Mouse (Mus musculus) cerebellum, adult 18-20 months (tissue): ENCODE results near the gene Kremen1.

ENCODE experiments used
- DNase-seq, 2 experiments: peaks; one replicate each; pipeline ENCODE4 v3.0.0; 2021

Kremen1 gene

GRCm38 (mm10) chr11:5265764-5266163, 4.4 kb upstream of the Kremen1 start:
- DNase-seq: no peak

- DNase-seq: peak in 1 of 2 experiments; percentile 14
Measured at GRCm38 (mm10) chr11:5263078-5263730, 1.8 kb upstream of the Kremen1 start.

GRCm38 (mm10) chr11:5260942-5261459, 357 bp downstream of the Kremen1 start:
- DNase-seq: peak; percentile 20 to 44

GRCm38 (mm10) chr11:5259944-5260598, 1.3 kb downstream of the Kremen1 start:
- no peak for DNase-seq

DNA sequence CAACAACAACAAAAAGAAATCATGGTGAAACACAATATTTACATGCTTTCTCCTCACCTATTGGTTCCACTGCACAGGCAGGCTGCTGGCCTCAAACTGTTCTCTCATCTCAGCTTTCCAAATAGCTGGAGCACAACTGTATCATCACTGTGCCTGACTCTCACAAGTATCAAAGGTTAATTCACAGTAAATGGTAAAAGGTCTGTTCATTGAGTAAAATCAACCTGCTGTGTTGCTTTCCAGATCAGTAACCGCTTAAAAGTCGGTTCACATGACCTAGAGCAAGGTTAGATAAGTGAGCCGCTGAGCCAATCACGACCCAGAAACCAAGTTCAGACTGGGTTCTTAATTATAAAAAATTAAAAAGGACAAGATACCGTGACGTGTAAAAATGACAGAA, 3.3 kb downstream of the Kremen1 start:
- no peak for DNase-seq

GRCm38 (mm10) chr11:5257151-5257862, 4.1 kb downstream of the Kremen1 start:
- no peak for DNase-seq

GRCm38 (mm10) chr11:5255509-5256014, 5.8 kb downstream of the Kremen1 start:
- DNase-seq: no peak

GRCm38 (mm10) chr11:5254016-5254415, 7.3 kb downstream of the Kremen1 start:
- no peak for DNase-seq

GRCm38 (mm10) chr11:5253528-5253927, 7.8 kb downstream of the Kremen1 start:
- no peak for DNase-seq

DNA sequence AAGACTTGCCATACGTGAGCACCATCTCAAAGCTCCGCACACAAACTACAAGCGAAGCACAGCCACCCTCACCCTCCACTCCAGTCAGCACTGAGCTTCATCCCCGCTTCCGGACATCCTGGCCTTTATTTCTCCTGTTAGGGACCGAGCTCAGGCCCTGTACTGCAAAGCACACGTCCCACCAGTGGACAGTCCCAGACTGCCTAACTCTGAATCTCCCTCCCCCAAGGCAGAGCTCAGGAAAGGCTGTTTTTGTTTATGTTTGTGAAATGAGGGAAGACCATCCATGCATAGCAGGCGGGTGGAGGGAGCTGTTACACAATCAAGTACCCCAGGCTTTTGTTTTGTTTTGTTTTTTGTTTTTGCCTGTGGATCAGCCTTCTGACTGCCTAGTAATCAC, 8.6 kb downstream of the Kremen1 start:
- DNase-seq: no peak

DNA sequence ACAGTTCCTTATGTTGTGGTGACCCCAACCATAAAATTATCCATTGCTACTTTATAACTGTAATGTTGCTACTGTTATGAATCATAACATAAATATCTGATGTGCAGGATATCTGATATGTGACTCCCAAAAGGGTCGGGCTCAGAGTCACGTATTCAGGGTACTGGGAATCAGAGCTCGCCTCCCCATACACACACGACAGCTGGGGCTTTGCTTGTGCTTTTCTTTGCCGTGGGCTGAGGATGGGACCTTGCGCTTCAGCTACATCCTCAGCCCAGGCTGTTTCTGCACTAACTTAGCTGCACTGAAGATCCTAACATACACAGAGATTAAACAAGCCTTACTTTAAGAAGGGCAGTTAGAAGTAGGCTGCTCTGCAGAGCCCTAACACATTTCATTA, 10.2 kb downstream of the Kremen1 start:
- no peak for DNase-seq

GRCm38 (mm10) chr11:5248200-5248599, 13.2 kb downstream of the Kremen1 start:
- DNase-seq: no peak

GRCm38 (mm10) chr11:5245431-5245830, 15.9 kb downstream of the Kremen1 start:
- DNase-seq: no peak

GRCm38 (mm10) chr11:5244749-5245130, 16.6 kb downstream of the Kremen1 start:
- DNase-seq: no peak

DNA sequence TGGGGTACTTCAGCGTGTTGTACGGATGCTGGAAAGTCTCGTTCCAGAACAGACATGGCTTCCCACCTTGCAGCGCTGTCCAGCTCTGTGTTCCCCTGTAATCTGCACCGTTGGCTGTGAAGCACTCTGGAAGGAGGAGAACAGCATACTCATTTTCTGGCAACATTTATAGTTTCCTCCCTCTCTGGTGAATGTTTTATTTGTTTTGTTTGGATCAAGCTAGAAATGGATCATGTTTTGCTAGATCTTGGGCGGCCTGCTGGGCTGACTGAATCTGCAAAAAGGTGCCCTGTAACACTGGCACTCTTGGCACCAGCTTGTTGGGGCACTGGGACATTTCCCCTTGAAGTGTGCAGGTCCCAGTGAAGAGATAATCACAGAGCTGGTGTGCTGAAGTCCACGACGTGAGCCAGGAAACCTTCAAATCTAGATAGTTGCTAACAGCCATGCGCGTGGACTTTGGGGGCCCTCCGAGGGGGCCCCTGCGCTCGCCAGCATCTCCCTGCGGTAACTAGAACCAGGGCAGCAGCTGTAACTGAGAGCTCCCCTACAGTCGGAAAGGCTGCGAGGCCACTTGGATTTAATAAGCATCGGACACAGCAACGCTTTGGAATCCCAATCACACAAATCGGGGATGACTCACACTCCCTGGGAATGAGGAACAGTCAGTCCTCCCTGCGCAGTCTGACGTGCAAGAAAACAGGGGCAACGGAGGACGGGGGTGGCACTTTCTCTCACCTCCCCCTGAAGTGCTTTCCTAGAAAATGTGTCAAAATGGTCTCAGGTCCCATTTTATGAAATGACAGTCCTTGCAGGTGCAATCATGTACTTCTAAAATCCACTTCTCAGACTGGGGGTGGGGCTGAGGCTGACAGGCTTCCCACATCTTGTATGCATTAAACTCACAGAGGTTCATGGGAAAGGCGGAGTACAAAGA, 17.3 kb downstream of the Kremen1 start:
- DNase-seq: peak in 1 of 2 experiments; percentile 7

DNA sequence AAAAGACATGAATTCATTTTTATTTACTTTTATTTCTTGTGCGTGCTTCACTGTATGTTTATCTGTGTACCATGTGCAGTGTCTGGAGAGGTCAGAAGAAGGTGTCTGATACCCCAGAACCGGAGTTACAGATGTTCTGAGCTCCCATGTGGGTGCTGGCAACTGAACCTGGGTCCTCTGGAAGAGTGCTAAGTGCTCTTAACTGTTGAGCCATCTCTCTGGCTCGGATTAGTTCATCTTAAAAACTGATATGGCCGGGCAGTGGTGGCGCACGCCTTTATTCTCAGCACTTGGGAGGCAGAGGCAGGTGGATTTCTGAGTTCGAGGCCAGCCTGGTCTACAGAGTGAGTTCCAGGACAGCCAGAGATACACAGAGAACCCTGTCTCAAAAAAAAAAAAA, 18.1 kb downstream of the Kremen1 start:
- DNase-seq: no peak

DNA sequence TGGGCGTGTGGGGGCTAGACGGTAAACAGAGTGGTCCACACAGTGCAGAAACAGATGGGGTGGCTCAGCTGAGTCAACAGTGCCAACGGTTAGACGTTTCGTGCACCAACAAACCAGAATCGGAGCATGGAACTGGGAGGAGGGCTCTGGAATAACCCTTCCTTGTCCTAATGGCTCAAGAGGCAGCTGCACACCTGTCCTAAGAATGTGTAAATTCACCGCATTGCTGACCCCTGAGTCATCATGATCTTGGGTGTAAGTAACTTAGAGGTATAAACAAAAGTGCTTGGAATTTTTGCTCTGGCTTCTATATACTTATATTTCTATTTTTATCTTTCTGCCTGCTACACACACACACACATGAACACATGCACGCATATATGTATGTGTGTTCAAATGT, 19.2 kb downstream of the Kremen1 start:
- no peak for DNase-seq

DNA sequence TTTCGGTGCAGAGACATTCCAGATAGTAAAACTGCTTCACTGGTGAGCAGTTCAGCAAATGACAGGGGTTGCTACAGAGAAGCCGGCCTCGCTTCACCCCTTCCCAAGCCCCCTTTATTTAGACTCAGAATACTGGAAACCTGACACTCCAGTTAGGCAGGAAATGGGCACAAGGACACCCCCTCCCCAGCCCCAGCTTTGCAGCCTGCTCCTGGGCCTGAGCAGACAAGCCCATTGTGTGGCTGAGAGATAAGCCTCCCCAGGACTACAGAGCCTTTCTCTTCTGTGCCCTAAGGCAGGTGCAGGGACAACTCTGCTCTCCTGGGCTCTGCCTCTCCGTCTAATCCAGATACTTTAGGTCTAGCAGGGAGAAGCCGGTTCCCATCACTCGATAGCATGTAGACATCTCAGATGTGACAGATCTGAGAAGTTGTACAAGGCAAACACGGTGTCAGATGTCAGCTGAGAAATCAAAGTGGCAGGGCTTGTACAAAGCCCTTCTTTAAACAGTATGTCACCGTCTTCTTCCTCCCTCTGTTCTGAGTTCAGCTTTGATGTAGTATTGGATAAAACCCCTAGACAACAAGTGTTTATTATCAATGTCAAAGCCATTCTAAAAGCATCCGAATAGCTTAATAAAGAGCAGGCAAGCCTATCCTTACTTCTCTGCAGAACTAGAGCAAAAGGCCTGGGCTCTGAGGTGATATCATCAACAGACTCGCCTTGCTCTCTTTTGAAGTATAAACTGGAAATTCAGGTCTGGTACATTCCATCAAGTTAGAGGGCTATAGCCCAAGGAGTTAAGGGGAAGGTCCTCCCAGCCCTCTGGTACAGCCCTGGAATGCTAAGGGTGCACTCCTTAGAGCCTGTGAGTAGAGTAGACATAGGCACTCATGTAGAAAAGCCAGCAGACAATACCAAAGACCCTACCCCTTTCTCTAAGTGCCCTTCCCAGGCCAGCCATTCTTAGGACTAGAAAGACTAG, 21.4 kb downstream of the Kremen1 start:
- no peak for DNase-seq

DNA sequence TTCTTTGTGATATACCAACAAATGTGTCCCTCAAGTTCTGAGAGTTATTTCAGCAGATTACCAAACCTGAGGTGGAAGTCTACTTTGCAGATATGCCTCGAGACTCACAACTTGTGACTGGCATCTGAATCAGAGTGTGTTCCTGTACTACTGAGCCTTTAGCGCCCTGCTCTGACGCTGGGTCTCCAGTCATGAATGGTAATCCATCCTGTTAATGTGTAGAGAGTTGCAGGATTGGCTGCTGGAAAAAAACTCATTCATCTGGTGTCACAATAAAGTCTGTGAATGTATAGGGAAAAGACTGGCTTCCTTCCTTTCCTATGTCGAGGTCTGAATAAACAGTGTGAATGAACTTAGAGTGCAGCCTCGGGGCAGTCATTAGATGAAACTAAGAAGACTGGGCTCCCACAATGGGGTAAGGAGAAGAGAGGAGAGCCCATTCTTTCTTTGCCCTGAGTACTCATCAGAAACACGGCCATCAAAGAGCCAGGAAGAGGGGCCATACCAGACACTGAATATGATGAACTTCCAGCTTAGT, 41.4 kb downstream of the Kremen1 start:
- DNase-seq: no peak

GRCm38 (mm10) chr11:5219371-5219770, 42.0 kb downstream of the Kremen1 start:
- DNase-seq: no peak
